Comparison of ENCODE assay signal across 8 mouse cellular contexts in the genomic region with DNA sequence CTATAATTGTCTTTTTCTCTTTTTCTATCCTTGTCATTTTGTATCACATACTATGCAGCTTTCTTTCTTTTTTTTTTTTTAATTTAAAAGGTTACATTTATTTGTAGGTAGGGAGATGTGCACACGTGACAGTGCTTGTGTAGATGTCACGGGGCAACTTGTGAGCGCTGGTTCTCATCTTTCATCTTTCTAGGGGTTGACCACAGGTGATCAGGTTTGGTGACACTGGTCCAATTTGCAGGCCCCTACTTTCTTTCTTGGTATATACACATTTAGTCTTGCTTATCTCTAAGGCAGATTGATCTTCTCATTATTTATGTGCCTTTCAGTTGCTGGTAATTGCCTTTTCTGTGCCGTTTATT. TPM values are rescaled to one million over a fixed set of nuclear protein-coding genes. Genes with fewer than 3 reads are reported as not detected.
DNase-seq lines count a peak whose midpoint lies in the region; ATAC-seq lines count a peak whose summit lies in the region.

No protein-coding gene starts in this region.

- H3K36me3 ChIP-seq in hindbrain, embryonic 10.5 days = peaks cover 12% of the 10 kb centered on the region
- no peaks in the 10 kb centered on the region for H3K36me3 ChIP-seq in hindbrain, embryonic 11.5 days (ENCODE audit: control insufficient read depth, insufficient read depth, low read length)
- H3K36me3 ChIP-seq in embryonic facial prominence, embryonic 10.5 days (replicated peaks) = peaks cover 15% of the 10 kb centered on the region
- peaks cover 6% of the 10 kb centered on the region for H3K36me3 ChIP-seq in hindbrain, embryonic 16.5 days (ENCODE audit: control insufficient read depth, insufficient read depth, low read length)
- H3K36me3 ChIP-seq in midbrain, embryonic 14.5 days (ENCODE audit: control insufficient read depth, insufficient read depth, low read length) = peaks cover 11% of the 10 kb centered on the region

- H3K4me3 ChIP-seq in hindbrain, embryonic 10.5 days = peak overlapping the region; percentile 86
- H3K4me3 ChIP-seq in hindbrain, embryonic 11.5 days (ENCODE audit: low read depth, low read length) = no peak overlapping the region; the same call in 1 of the 2 replicates
- H3K4me3 ChIP-seq in embryonic facial prominence, embryonic 10.5 days = peak overlapping the region; percentile 86
- H3K4me3 ChIP-seq in hindbrain, embryonic 16.5 days (ENCODE audit: low read length) = peak overlapping the region; percentile 92
- peak overlapping the region; percentile 80 for H3K4me3 ChIP-seq in midbrain, embryonic 14.5 days (replicated peaks; ENCODE audit: low read depth, low read length)

- no peak for DNase-seq in hindbrain, embryonic 10.5 days (ENCODE audit: low spot score)
- no peak for DNase-seq in hindbrain, embryonic 11.5 days (ENCODE audit: low spot score)
- no peak for DNase-seq in embryonic facial prominence, embryonic 10.5 days (ENCODE audit: low spot score)
- no peak for DNase-seq in midbrain, embryonic 14.5 days
- no peak for DNase-seq in embryo, embryonic 10.5 days (ENCODE audit: low spot score)
- DNase-seq in layer of hippocampus, adult 9-11 months = no peak

- 93% methylated on average over 4 of the region's 4 CpGs for WGBS in hindbrain, embryonic 10.5 days
- 98% methylated on average over 4 of the region's 4 CpGs for whole genome bisulfite sequencing in hindbrain, embryonic 11.5 days
- WGBS in embryonic facial prominence, embryonic 10.5 days = 94% methylated on average over 4 of the region's 4 CpGs
- WGBS in hindbrain, embryonic 16.5 days = 89% methylated on average over 4 of the region's 4 CpGs
- 97% methylated on average over 4 of the region's 4 CpGs for WGBS in midbrain, embryonic 14.5 days

- no peaks in the 10 kb centered on the region for H3K9me3 ChIP-seq in hindbrain, embryonic 10.5 days
- H3K9me3 ChIP-seq in hindbrain, embryonic 11.5 days (ENCODE audit: control insufficient read depth, low read length) = no peaks in the 10 kb centered on the region
- H3K9me3 ChIP-seq in embryonic facial prominence, embryonic 10.5 days = no peaks in the 10 kb centered on the region
- H3K9me3 ChIP-seq in hindbrain, embryonic 16.5 days (ENCODE audit: control insufficient read depth, low read length) = no peaks in the 10 kb centered on the region
- no peaks in the 10 kb centered on the region for H3K9me3 ChIP-seq in midbrain, embryonic 14.5 days (ENCODE audit: control insufficient read depth, low read length)

- no peak overlapping the region for H3K4me2 ChIP-seq in hindbrain, embryonic 11.5 days (replicated peaks; ENCODE audit: low read depth, low read length)
- H3K4me2 ChIP-seq in hindbrain, embryonic 16.5 days (ENCODE audit: low read length) = peak overlapping the region; percentile 67
- H3K4me2 ChIP-seq in midbrain, embryonic 14.5 days (ENCODE audit: low read length) = peak overlapping the region; percentile 79

- no peak for ATAC-seq in hindbrain, embryonic 11.5 days (ENCODE audit: low FRiP score)
- no peak for ATAC-seq in hindbrain, embryonic 16.5 days
- no peak for ATAC-seq in midbrain, embryonic 14.5 days (ENCODE audit: low FRiP score, low TSS enrichment)
- ATAC-seq in CD4-positive, CD25-positive, alpha-beta regulatory T cell, adult 4 months = no peak

- no peak overlapping the region for H3K27ac ChIP-seq in hindbrain, embryonic 10.5 days
- no peak overlapping the region for H3K27ac ChIP-seq in hindbrain, embryonic 11.5 days (ENCODE audit: low read depth, low read length)
- H3K27ac ChIP-seq in embryonic facial prominence, embryonic 10.5 days (replicated peaks) = no peak overlapping the region
- no peak overlapping the region for H3K27ac ChIP-seq in hindbrain, embryonic 16.5 days (ENCODE audit: low read depth, low read length)
- no peak overlapping the region for H3K27ac ChIP-seq in midbrain, embryonic 14.5 days (replicated peaks; ENCODE audit: low read depth, low read length)

- peaks cover 9% of the 10 kb centered on the region; the same call in 1 of the 2 replicates for H3K27me3 ChIP-seq in hindbrain, embryonic 10.5 days (ENCODE audit: insufficient read depth, poor library complexity, severe bottlenecking)
- no peaks in the 10 kb centered on the region for H3K27me3 ChIP-seq in hindbrain, embryonic 11.5 days (ENCODE audit: control insufficient read depth, insufficient read depth, low read length)
- peaks cover 10% of the 10 kb centered on the region; the same call in 1 of the 2 replicates for H3K27me3 ChIP-seq in embryonic facial prominence, embryonic 10.5 days (replicated peaks; ENCODE audit: low read depth, poor library complexity, severe bottlenecking)
- H3K27me3 ChIP-seq in hindbrain, embryonic 16.5 days (replicated peaks; ENCODE audit: control insufficient read depth, insufficient read depth, low read length) = no peaks in the 10 kb centered on the region
- no peaks in the 10 kb centered on the region for H3K27me3 ChIP-seq in midbrain, embryonic 14.5 days (ENCODE audit: control insufficient read depth, insufficient read depth, low read length)

- H3K9ac ChIP-seq in hindbrain, embryonic 11.5 days (ENCODE audit: low read depth, low read length) = no peak overlapping the region
- H3K9ac ChIP-seq in hindbrain, embryonic 16.5 days (ENCODE audit: low read depth, low read length) = no peak overlapping the region
- no peak overlapping the region for H3K9ac ChIP-seq in midbrain, embryonic 14.5 days (replicated peaks; ENCODE audit: low read length)

- H3K4me1 ChIP-seq in hindbrain, embryonic 10.5 days (replicated peaks) = peaks cover 15% of the 10 kb centered on the region
- no peaks in the 10 kb centered on the region for H3K4me1 ChIP-seq in hindbrain, embryonic 11.5 days (replicated peaks; ENCODE audit: control insufficient read depth, insufficient read depth, low read length)
- peaks cover 14% of the 10 kb centered on the region for H3K4me1 ChIP-seq in embryonic facial prominence, embryonic 10.5 days
- peaks cover 5% of the 10 kb centered on the region for H3K4me1 ChIP-seq in hindbrain, embryonic 16.5 days (ENCODE audit: control insufficient read depth, insufficient read depth, low read depth, low read length)
- peaks cover 4% of the 10 kb centered on the region for H3K4me1 ChIP-seq in midbrain, embryonic 14.5 days (ENCODE audit: control insufficient read depth, insufficient read depth, low read length)

RNA-seq across cellular contexts. Expression of gene Ogdh, which starts 1.5 kb away (rescaled TPM):
- polyA plus RNA-seq in hindbrain, embryonic 10.5 days (2016; fragmentation: Nextera tagmentation; extraction: Ambion mirVana) = 99.9 and 117 TPM in 2 replicates
- polyA plus RNA-seq in hindbrain, embryonic 11.5 days (2014; fragmentation: Nextera tagmentation; extraction: Ambion mirVana) = 70.2 and 82.1 TPM in 2 replicates
- 108 and 114 TPM in 2 replicates for polyA plus RNA-seq in embryonic facial prominence, embryonic 10.5 days (2016; fragmentation: Nextera tagmentation; extraction: Ambion mirVana)
- polyA plus RNA-seq in hindbrain, embryonic 16.5 days (2015; fragmentation: Nextera tagmentation; extraction: Ambion mirVana) = 142 and 153 TPM in 2 replicates
- 79.9 and 104 TPM in 2 replicates for polyA plus RNA-seq in midbrain, embryonic 14.5 days (2014; fragmentation: Nextera tagmentation; extraction: Ambion mirVana)
- polyA plus RNA-seq in CD4-positive, CD25-positive, alpha-beta regulatory T cell, adult 4 months (2017; shearing (Covaris generic)) = 100 to 1,000 TPM; 146 to 237 TPM

RNA-seq across cellular contexts. Expression of gene Tmed4, which starts 18.3 kb away (rescaled TPM):
- 128 and 137 TPM in 2 replicates for polyA plus RNA-seq in hindbrain, embryonic 10.5 days (2016; fragmentation: Nextera tagmentation; extraction: Ambion mirVana)
- 152 and 166 TPM in 2 replicates for polyA plus RNA-seq in hindbrain, embryonic 11.5 days (2014; fragmentation: Nextera tagmentation; extraction: Ambion mirVana)
- 118 and 123 TPM in 2 replicates for polyA plus RNA-seq in embryonic facial prominence, embryonic 10.5 days (2016; fragmentation: Nextera tagmentation; extraction: Ambion mirVana)
- polyA plus RNA-seq in hindbrain, embryonic 16.5 days (2015; fragmentation: Nextera tagmentation; extraction: Ambion mirVana) = 111 and 119 TPM in 2 replicates
- 132 and 140 TPM in 2 replicates for polyA plus RNA-seq in midbrain, embryonic 14.5 days (2014; fragmentation: Nextera tagmentation; extraction: Ambion mirVana)
- polyA plus RNA-seq in CD4-positive, CD25-positive, alpha-beta regulatory T cell, adult 4 months (2017; shearing (Covaris generic)) = 10 to 100 TPM; 76.3 to 100.0 TPM

RNA-seq across cellular contexts. Expression of gene Ddx56, which starts 25.4 kb away (rescaled TPM):
- 116 and 121 TPM in 2 replicates for polyA plus RNA-seq in hindbrain, embryonic 10.5 days (2016; fragmentation: Nextera tagmentation; extraction: Ambion mirVana)
- 93.9 and 103 TPM in 2 replicates for polyA plus RNA-seq in hindbrain, embryonic 11.5 days (2014; fragmentation: Nextera tagmentation; extraction: Ambion mirVana)
- polyA plus RNA-seq in embryonic facial prominence, embryonic 10.5 days (2016; fragmentation: Nextera tagmentation; extraction: Ambion mirVana) = 128 and 143 TPM in 2 replicates
- 69.5 and 71.3 TPM in 2 replicates for polyA plus RNA-seq in hindbrain, embryonic 16.5 days (2015; fragmentation: Nextera tagmentation; extraction: Ambion mirVana)
- polyA plus RNA-seq in midbrain, embryonic 14.5 days (2014; fragmentation: Nextera tagmentation; extraction: Ambion mirVana) = 64.0 and 80.2 TPM in 2 replicates
- 100 to 1,000 TPM in 1 of 2 experiments, 10 to 100 TPM in 1; 90.0 to 123 TPM for polyA plus RNA-seq in CD4-positive, CD25-positive, alpha-beta regulatory T cell, adult 4 months (2017; shearing (Covaris generic))
